Mouse (Mus musculus): Measurements from ENCODE around the gene Nus1.
A peak's percentile ranks its signal among the peaks of the same experiment; 100 is the strongest.

Gene Nus1

DNA sequence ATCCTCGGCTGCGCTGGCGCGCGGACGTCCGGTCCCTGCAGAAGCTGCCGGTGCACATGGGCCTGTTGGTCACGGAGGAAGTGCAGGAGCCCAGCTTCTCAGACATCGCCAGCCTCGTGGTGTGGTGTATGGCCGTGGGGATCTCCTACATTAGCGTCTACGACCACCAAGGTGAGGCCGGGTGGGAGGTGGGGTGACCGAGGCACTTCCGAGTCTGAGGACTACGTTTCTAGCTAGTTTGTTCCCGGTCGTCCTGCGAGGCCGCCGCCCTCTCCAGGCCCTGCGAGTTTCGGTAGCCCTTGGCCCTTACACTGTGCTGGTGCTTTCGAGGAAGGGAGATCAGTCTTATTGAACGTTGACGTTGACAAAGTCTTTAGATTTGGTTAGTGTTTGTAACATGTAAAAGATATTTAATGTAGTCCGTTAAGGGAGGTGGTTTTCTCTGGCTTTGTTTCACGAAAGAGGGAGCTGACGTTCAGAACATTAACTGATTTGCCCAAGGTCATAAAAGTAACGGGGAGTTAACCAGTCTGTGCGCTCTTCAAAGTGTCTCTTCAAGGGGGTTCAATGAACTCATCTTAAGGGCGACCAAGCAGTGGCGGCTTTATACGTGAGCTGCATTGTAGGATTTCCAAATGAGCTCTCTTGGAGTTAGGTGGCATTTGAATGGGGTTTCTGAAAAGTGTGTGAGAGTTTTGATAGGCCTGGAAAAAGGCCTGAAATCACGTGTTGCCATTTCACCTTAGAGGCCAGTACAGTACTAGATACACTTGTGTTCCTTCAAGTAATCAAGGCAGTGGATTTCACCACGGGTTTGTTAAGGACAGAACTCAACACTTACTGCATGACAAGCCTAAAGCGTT lies 882 bp downstream of the Nus1 start:
- peak; percentile 59 for DNase-seq (ENCODE audit: low read depth)

DNA sequence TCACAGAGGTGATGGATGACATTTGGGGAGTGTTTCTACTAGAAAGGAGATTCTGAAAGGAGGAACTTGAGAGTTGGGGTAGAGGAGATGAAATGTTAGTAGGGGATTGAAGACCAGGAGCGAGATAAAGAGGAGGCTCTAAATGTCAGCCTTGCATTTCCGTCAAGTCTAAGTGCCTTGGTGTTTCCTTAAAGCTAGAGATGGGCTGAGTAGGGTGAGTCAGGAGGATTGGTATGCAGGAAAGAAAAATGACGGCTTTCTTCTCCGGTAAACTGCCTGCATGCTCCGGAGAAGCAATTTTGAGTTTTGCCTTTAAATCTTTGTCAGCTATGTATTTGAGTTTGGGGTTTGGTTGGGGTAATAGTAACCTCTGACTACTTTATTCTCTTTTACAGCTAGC lies 1.6 kb downstream of the Nus1 start:
- DNase-seq (ENCODE audit: low read depth) = peak; percentile 23

DNA sequence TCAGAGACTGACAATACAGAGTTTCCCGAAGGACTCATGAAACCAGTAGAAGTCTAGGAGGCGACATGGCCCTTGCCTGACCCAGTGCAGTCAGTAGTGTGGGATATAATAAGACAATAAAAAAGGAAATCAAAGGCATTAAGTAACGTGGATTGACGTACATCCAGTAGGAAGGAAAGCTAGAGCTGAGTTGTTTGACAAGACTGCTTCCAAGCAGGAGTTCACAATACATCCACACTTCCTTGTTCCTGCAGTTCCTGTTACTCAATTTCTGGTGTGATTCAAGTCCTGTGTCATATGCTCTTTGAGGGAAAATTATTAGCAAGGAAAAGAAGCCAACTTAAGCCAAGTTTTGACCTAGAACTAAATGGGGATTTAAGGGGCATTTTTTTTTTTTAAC lies 2.1 kb downstream of the Nus1 start:
- DNase-seq (ENCODE audit: low read depth) = peak; percentile 38

DNA sequence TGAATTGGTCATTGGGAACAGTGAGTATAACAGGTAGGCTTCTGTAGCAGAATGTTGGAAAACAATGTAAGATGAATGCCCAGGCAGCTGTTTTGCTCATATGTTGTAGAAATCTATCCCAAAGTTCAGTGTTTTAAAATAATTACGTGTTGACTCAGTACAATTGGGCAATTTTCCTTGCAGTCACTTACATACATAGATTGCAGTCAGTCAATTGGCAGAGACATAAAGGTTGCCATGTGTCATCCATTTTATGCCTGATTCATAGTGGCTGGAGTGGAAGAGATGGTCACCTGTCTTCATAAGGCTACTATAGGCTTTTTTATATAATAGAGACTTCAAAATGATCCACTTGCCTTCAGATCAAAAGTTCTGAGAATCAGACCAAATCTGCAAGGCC lies 3.2 kb downstream of the Nus1 start:
- peak; percentile 31 for DNase-seq (ENCODE audit: low read depth)

DNA sequence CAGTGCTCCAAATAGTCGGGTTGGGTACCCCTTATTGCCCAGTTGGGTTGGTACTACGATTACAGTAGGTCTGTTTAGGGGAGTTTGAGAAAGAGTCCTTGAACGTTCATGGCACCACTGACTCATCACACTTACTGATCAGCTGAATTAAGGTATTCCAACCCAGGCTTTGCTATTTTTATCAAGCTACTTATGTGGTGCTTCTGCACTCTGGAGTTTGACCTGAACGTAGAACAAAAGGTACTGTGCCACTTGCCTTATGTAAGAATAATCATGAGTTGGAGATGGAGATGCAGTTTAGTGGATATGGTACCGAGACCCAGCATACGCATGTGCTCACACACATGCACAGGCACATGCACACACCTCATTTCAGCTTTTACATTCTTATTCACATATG lies 4.4 kb downstream of the Nus1 start:
- no peak for DNase-seq (ENCODE audit: low read depth)

DNA sequence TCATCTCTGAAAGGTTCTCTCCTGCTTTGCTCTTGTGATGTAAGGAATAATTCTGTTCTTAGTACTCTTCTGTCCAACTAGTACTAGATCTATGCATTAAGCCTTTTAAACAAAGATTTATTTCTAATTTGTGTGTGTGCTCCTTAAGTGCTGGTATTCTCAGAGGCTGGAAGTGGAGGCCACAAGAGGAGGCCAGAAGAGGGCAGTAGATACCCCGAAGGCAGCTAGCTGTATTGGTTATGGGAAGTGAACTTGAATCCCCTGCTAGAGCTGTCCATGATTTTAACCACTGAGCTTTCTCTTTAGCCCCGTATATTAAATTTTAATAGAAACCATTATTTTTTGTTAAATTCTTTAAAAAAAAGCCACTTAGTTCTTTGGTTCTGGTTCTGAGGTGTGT lies 5.8 kb downstream of the Nus1 start:
- DNase-seq (ENCODE audit: low read depth) = peak; percentile 57

DNA sequence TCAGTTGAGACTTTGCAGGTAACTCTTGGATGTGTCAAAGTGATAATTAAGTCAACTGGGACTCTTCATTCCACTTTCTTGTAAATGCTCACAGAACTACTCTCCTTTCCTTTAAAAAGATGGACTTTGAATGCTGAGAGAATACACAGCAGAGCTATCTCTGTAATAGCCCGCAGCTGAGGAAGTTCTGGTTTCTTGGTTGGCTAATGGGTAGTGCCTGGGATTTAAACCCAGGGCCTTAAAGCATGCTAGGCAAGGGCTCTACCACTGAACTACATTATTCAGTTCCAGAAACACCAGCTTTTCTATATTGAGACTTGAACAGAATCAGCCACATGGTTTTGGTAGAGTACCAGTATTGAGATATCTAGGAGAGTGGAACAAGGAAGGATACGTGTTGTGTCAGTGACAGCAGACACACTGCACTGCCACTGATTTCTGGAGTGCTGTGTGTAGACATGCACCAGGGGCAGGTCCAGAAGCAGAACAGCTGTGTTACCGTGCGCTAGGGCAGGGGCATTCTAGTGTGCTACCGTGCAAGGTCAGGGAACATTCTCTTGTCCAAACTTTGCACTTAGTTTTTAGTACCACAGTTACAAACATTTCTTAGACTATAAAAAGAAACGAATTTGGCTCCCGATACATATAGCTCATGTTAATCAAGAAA lies 9.1 kb downstream of the Nus1 start:
- DNase-seq (ENCODE audit: low read depth) = no peak

DNA sequence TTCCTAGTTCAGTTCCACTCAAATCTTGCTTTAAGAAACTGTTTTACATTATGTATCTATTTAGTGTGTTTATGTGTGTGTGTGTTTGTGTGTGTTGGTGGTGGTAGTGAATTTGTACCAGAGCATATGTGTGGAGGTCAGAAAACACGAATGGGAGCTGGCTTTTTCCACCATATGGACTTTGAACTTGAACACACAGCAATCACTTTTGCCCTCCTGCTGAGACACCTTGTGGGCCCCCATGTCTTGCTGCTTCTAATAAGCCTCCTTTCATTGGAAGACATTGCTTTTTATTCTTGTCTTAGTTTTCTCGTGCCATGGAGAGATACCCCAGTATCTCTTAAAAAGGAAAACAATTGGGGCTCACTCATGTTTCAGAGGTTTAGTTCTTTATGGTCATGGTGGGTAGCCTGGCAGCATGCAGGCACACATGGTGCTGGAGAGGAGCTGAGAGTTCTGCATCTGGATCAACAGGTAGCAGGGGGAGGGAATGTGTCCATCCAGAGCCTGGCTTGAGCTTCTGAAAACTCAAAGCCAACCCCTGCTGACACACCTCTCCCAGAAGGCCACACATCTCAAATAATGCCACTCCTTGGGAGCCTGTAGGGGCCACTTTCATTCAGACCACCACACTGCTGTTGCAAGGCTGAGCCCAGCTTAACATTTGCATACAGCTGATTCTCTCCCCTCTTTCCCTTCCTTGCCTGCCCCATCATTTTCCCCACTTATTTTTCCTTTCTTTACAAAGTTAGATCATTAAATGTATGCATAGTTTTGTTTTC lies 10.5 kb downstream of the Nus1 start:
- no peak for DNase-seq (ENCODE audit: low read depth)

DNA sequence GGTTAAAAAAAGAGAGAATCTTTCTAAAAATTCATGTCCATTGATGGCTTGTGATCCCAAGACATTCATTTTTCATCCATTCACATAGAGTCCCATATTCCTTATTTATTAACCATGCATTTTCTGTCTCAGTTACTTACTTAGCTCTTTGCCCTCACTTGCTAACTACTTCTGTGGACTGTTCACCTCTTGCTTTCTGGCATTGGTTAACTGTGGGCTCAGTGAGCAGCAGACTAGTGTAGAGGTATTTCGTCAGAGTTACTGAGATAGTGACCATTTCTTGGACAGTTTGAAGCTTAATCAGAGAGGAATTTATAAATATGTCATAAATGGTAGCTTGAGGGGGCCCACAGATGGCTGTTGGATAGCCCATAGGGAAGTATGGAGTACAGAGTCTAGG lies 13.6 kb downstream of the Nus1 start:
- no peak for DNase-seq (ENCODE audit: low read depth)

DNA sequence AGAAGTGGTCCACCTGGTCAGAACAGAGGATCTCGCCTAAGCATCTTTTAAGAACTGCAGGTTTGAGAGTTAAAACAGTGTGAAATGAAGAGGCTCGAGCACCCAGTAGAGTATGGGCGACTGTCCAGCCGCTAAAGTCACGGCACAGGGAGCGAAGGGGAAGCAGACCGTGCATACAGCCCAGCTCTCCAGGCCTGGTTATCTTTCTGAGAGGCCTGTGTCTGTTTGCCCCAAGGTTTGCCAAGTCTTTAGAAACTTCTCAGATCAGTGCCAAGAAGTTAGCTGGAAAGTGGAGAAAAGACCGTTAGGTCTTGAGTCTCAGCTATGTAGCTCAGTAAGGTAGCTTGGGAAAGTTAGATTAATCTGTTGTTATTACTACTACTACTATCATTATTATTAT lies 17.5 kb downstream of the Nus1 start:
- DNase-seq (ENCODE audit: low read depth) = no peak

DNA sequence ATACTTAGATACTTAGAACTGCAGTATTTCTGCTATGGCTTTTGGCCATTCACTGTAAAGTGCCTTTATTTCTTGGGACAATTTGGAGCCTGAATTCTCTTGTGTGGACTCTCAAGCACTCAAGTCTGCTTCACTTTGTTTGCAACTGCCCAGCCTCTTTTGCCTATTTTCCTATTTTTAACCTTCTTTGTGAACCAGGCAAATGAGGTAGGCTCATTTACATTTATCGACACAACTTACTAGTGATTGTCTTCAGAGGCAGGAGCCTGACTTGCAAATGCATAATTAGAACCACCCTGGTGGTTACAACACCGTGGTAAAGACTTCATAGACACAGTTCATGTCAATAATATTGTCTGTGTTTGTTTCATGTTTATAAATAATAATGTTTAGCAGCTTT lies 43.3 kb downstream of the Nus1 start:
- DNase-seq (ENCODE audit: low read depth) = no peak

DNA sequence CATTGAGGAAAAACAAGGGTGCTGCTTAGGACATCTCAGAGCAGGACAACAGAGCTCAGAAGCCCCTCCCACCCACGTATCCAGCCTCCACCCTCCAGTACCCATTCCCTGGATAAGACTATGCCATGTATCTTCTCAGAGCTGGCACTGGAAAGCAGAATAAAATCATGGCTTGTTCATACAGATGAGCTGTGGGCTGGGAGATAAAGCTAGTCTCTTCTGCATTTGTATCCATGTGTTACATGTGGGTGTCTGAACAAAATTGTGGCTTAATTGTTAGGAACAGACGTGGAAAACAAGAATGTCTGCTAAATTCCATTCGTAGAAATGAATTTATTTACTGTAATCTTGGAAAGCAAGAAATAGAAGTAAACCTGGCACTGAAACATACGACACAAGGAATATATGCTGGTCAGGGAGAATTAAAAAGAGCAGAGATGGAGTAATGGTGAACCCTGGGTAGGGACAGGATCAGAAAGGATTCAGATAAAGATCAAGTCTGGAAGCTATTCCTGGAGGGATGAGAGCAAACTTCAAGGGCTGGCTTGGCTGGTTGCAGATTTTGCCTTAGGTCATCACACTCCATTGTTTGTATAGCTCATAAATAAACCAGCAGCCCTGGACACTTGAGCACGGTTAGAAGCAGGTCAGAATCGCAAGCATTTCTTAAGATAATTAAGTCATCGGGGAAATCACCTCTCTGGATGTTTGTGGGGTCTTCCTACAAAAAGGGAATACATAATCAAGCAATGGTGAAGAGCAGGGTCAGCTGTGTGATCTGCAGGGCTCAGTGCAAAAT lies 46.8 kb downstream of the Nus1 start:
- no peak for DNase-seq (ENCODE audit: low read depth)

DNA sequence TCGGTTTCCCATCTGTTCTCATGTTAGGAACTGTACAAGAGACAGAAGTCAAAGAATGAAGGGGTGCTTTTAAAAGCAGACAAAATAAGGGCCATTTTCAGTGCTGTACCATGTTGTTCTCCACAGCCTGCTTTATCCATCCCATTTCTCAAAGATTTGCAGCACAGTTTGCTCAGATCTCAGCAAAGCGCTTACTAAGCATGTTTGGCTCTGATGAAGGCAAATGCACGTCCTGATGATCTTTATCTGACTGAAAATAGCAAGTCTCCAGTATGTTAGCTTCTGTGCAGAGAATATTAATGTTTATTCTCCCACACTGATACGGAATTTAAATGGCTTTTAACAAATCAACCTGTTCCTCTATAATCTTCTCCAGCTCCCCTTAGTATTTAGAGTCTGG lies 54.2 kb downstream of the Nus1 start:
- DNase-seq (ENCODE audit: low read depth) = no peak

All from 416B (cell line).